8 mouse cellular contexts compared by ENCODE assay signal in genomic region chr15:81928277-81928676, GRCm38 (mm10). TPM values are rescaled to one million over a fixed set of nuclear protein-coding genes. Genes with fewer than 3 reads are reported as not detected.
DNase-seq lines count a peak whose midpoint lies in the region; ATAC-seq lines count a peak whose summit lies in the region.

No protein-coding gene starts in this region.

- no peaks in the 10 kb centered on the region for H3K9me3 ChIP-seq in embryonic facial prominence, embryonic 14.5 days (ENCODE audit: control insufficient read depth, low read length)
- no peaks in the 10 kb centered on the region for H3K9me3 ChIP-seq in embryonic facial prominence, embryonic 10.5 days
- H3K9me3 ChIP-seq in midbrain, embryonic 16.5 days (replicated peaks; ENCODE audit: control insufficient read depth, low read length, poor library complexity, severe bottlenecking) = no peaks in the 10 kb centered on the region

- ATAC-seq in embryonic facial prominence, embryonic 14.5 days (ENCODE audit: low read depth) = no peak
- no peak for ATAC-seq in midbrain, embryonic 16.5 days

- H3K36me3 ChIP-seq in embryonic facial prominence, embryonic 14.5 days (ENCODE audit: control insufficient read depth, insufficient read depth, low read length) = no peaks in the 10 kb centered on the region
- peaks cover 8% of the 10 kb centered on the region for H3K36me3 ChIP-seq in embryonic facial prominence, embryonic 10.5 days (replicated peaks)
- no peaks in the 10 kb centered on the region for H3K36me3 ChIP-seq in midbrain, embryonic 16.5 days (ENCODE audit: control insufficient read depth, insufficient read depth, low read length)

- no peaks in the 10 kb centered on the region for H3K27me3 ChIP-seq in embryonic facial prominence, embryonic 14.5 days (replicated peaks; ENCODE audit: control insufficient read depth, insufficient read depth, low read length)
- no peaks in the 10 kb centered on the region for H3K27me3 ChIP-seq in embryonic facial prominence, embryonic 10.5 days (replicated peaks; ENCODE audit: low read depth, poor library complexity, severe bottlenecking)
- no peaks in the 10 kb centered on the region for H3K27me3 ChIP-seq in midbrain, embryonic 16.5 days (ENCODE audit: control insufficient read depth, insufficient read depth, low read depth, low read length)

- H3K9ac ChIP-seq in embryonic facial prominence, embryonic 14.5 days (ENCODE audit: low read depth, low read length) = no peak overlapping the region; the same call in 1 of the 2 replicates
- no peak overlapping the region for H3K9ac ChIP-seq in midbrain, embryonic 16.5 days (ENCODE audit: low read depth, low read length)

- 57% methylated on average over 11 of the region's 11 CpGs for WGBS in embryonic facial prominence, embryonic 14.5 days
- 73% methylated on average over 11 of the region's 11 CpGs for WGBS in embryonic facial prominence, embryonic 10.5 days
- 43% methylated on average over 11 of the region's 11 CpGs for WGBS in midbrain, embryonic 16.5 days

- no peak overlapping the region for H3K4me3 ChIP-seq in embryonic facial prominence, embryonic 14.5 days (ENCODE audit: low read depth, low read length)
- no peak overlapping the region for H3K4me3 ChIP-seq in embryonic facial prominence, embryonic 10.5 days
- H3K4me3 ChIP-seq in midbrain, embryonic 16.5 days (ENCODE audit: low read depth, low read length) = no peak overlapping the region

- no peak overlapping the region; the same call in 1 of the 2 replicates for H3K27ac ChIP-seq in embryonic facial prominence, embryonic 14.5 days (replicated peaks; ENCODE audit: low read depth, low read length)
- no peak overlapping the region for H3K27ac ChIP-seq in embryonic facial prominence, embryonic 10.5 days (replicated peaks)
- H3K27ac ChIP-seq in midbrain, embryonic 16.5 days (ENCODE audit: low read length) = 0 out of 2 replicates have a peak overlapping the region, but pooled peaks have one; percentile 43

- H3K4me1 ChIP-seq in embryonic facial prominence, embryonic 14.5 days (ENCODE audit: control insufficient read depth, insufficient read depth, low read length) = peaks cover 12% of the 10 kb centered on the region
- H3K4me1 ChIP-seq in embryonic facial prominence, embryonic 10.5 days = peaks cover 33% of the 10 kb centered on the region
- H3K4me1 ChIP-seq in midbrain, embryonic 16.5 days (ENCODE audit: control insufficient read depth, insufficient read depth, low read length) = peaks cover 25% of the 10 kb centered on the region

- peak; percentile 71 for DNase-seq in embryonic facial prominence, embryonic 14.5 days (ENCODE audit: low spot score)
- DNase-seq in embryonic facial prominence, embryonic 10.5 days (ENCODE audit: low spot score) = no peak
- peak; percentile 29 for DNase-seq in ovary, adult 18-20 months (ENCODE audit: low spot score)
- no peak for DNase-seq in ovary, postnatal 10 days (ENCODE audit: low spot score)
- DNase-seq in kidney, adult 11 months = peak; percentile 69
- DNase-seq in cerebellum, postnatal 10 days = no peak
- DNase-seq in urinary bladder, postnatal 36 days (ENCODE audit: low spot score in 2 of 2) = no peak

- no peak overlapping the region for H3K4me2 ChIP-seq in embryonic facial prominence, embryonic 14.5 days (ENCODE audit: low read depth, low read length)
- H3K4me2 ChIP-seq in midbrain, embryonic 16.5 days (ENCODE audit: low read length) = no peak overlapping the region

RNA-seq across cellular contexts. Expression of gene Polr3h, which starts 2.2 kb away (rescaled TPM):
- 70.4 and 72.6 TPM in 2 replicates for polyA plus RNA-seq in embryonic facial prominence, embryonic 14.5 days (2014; fragmentation: Nextera tagmentation; extraction: Ambion mirVana)
- polyA plus RNA-seq in embryonic facial prominence, embryonic 10.5 days (2016; fragmentation: Nextera tagmentation; extraction: Ambion mirVana) = 74.3 and 84.5 TPM in 2 replicates
- polyA plus RNA-seq in midbrain, embryonic 16.5 days (2015; fragmentation: Nextera tagmentation; extraction: Ambion mirVana) = 74.3 and 77.2 TPM in 2 replicates

RNA-seq across cellular contexts. Expression of gene Csdc2, which starts 8.3 kb away (rescaled TPM):
- 20.2 and 20.9 TPM in 2 replicates for polyA plus RNA-seq in embryonic facial prominence, embryonic 14.5 days (2014; fragmentation: Nextera tagmentation; extraction: Ambion mirVana)
- polyA plus RNA-seq in embryonic facial prominence, embryonic 10.5 days (2016; fragmentation: Nextera tagmentation; extraction: Ambion mirVana) = 8.1 and 8.5 TPM in 2 replicates
- 241 and 293 TPM in 2 replicates for polyA plus RNA-seq in midbrain, embryonic 16.5 days (2015; fragmentation: Nextera tagmentation; extraction: Ambion mirVana)

RNA-seq across cellular contexts. Expression of gene Pmm1, which starts 32.5 kb away (rescaled TPM):
- polyA plus RNA-seq in embryonic facial prominence, embryonic 14.5 days (2014; fragmentation: Nextera tagmentation; extraction: Ambion mirVana) = 43.0 and 43.5 TPM in 2 replicates
- polyA plus RNA-seq in embryonic facial prominence, embryonic 10.5 days (2016; fragmentation: Nextera tagmentation; extraction: Ambion mirVana) = 21.9 and 26.9 TPM in 2 replicates
- polyA plus RNA-seq in midbrain, embryonic 16.5 days (2015; fragmentation: Nextera tagmentation; extraction: Ambion mirVana) = 81.4 and 107 TPM in 2 replicates

RNA-seq across cellular contexts. Expression of gene 1700029P11Rik, which starts 52.1 kb away (rescaled TPM):
- polyA plus RNA-seq in embryonic facial prominence, embryonic 14.5 days (2014; fragmentation: Nextera tagmentation; extraction: Ambion mirVana) = not detected in 2 replicates
- not detected in 2 replicates for polyA plus RNA-seq in embryonic facial prominence, embryonic 10.5 days (2016; fragmentation: Nextera tagmentation; extraction: Ambion mirVana)
- polyA plus RNA-seq in midbrain, embryonic 16.5 days (2015; fragmentation: Nextera tagmentation; extraction: Ambion mirVana) = not detected in 2 replicates

RNA-seq across cellular contexts. Expression of gene Aco2, which starts 56.2 kb away (rescaled TPM):
- polyA plus RNA-seq in embryonic facial prominence, embryonic 14.5 days (2014; fragmentation: Nextera tagmentation; extraction: Ambion mirVana) = 160 and 165 TPM in 2 replicates
- polyA plus RNA-seq in embryonic facial prominence, embryonic 10.5 days (2016; fragmentation: Nextera tagmentation; extraction: Ambion mirVana) = 153 TPM in 2 replicates
- 252 and 272 TPM in 2 replicates for polyA plus RNA-seq in midbrain, embryonic 16.5 days (2015; fragmentation: Nextera tagmentation; extraction: Ambion mirVana)

Comparison
In these comparisons a context has a peak if more than half of its experiments do, and no peak if none do; other contexts are left out.
1. DNase-seq: peak in embryonic facial prominence, embryonic 14.5 days (single experiment), ovary, adult 18-20 months (single experiment) and kidney, adult 11 months (single experiment); none in embryonic facial prominence, embryonic 10.5 days (single experiment), ovary, postnatal 10 days (single experiment), cerebellum, postnatal 10 days (0 of 2) and urinary bladder, postnatal 36 days (0 of 2).
2. RNA of gene Csdc2, which starts 8.3 kb away (polyA plus RNA-seq): 241 to 293 TPM in midbrain, embryonic 16.5 days; 20.2 to 20.9 TPM in embryonic facial prominence, embryonic 14.5 days and 8.1 to 8.5 TPM in embryonic facial prominence, embryonic 10.5 days; every median in the first group is over 10 times any median in the second.